Mouse (Mus musculus) spleen, adult 2 months (tissue): Measurements from ENCODE around the gene Serpina3f. TPM values are rescaled to one million over a fixed set of nuclear protein-coding genes. Genes with fewer than 3 reads are reported as not detected.

Source experiments
- DNase-seq, 2 experiments: peaks; one replicate each; pipeline versions ENCODE4 v3.0.0 to v3.0.0-alpha.2; 2012 to 2021; ENCODE audit warnings: low spot score in 2 of 2, low read depth in 1 of 2
- H3K27ac ChIP-seq: fragments of 200-500 bp; 2 replicates; pipeline ENCODE4 v1.5.1; 2012; ENCODE audit warnings: low read length, inconsistent platforms; ENCODE audit not compliant: insufficient read depth
- H3K27me3 ChIP-seq: fragments of 200-500 bp; 2 replicates; pipeline ENCODE4 v1.6.1; 2012; ENCODE audit warnings: mild to moderate bottlenecking, moderate library complexity, low read length, inconsistent platforms; ENCODE audit not compliant: control insufficient read depth, insufficient read depth
- H3K36me3 ChIP-seq: fragments of 200-500 bp; 2 replicates; pipeline ENCODE4 v1.6.1; 2012; ENCODE audit warnings: mild to moderate bottlenecking, low read length, inconsistent platforms; ENCODE audit not compliant: control insufficient read depth, insufficient read depth
- H3K4me1 ChIP-seq: fragments of 200-500 bp; 2 replicates; pipeline ENCODE4 v1.6.1; 2011; ENCODE audit warnings: inconsistent platforms; ENCODE audit not compliant: control insufficient read depth, insufficient read depth, insufficient read length
- H3K4me3 ChIP-seq: fragments of 200-500 bp; 2 replicates; pipeline ENCODE4 v1.5.1; 2011; ENCODE audit warnings: mild to moderate bottlenecking, inconsistent platforms; ENCODE audit not compliant: insufficient read depth, insufficient read length; ENCODE audit errors: extremely low read depth
- CTCF ChIP-seq: fragments of 200-500 bp; IDR thresholded peaks from 2 replicates; pipeline ENCODE4 v1.5.1; 2011; ENCODE audit warnings: mild to moderate bottlenecking, inconsistent platforms; ENCODE audit not compliant: insufficient read depth, insufficient read length, insufficient replicate concordance; ENCODE audit errors: extremely low read depth
- POLR2A ChIP-seq: fragments of 200-500 bp; IDR thresholded peaks from 2 replicates; pipeline ENCODE4 v1.6.1; 2011; ENCODE audit warnings: low read depth, low read length, inconsistent platforms
- WGBS: fragments of 180-500 bp; shearing (Covaris S2); methylation state at CpG from one replicate; pipeline ENCODE4 v1.1.7; 2018; 5-methylcytosine and 5-hydroxymethylcytosine counted together
- polyA plus RNA-seq: library from polyadenylated mRNA; depleted of rRNA; stranded (reverse); fragments of >200 nt; gene quantifications from 2 replicates; pipeline ENCODE4 v1.2.3, GENCODE M21; 2012; rRNA removed

Serpina3f gene
- polyA plus RNA-seq, 1 experiment = 3.3 TPM

DNA sequence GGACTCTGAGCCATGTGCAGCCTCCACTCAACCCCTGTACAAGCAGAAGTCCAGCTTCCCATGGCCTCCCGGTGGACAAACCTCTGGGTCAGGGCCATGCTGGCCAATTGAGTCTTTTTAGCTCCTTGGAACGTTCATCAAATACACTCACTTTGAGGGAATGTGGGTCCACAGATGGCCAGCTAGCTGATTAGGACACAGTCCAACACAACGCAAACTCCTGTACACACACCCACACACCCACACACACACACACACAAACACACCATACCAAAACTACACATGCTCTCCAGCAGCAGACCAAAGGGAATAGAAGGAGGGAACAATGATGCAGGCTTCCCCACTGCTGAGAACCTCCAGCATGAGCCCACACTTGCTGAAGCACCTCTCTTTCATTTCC lies 31.3 kb downstream of the Serpina3f start:
- 80% methylated on average over 3 of the region's 3 CpGs for whole genome bisulfite sequencing
- Histone ChIP-seq H3K4me1 (no peaks in the 10 kb centered on the region), H3K36me3 (peaks cover 5% of the 10 kb centered on the region), H3K27me3 (no peaks in the 10 kb centered on the region), H3K27ac (no peak overlapping the region), H3K4me3 (no peak overlapping the region)
- TF ChIP-seq CTCF (no peak), POLR2A (no peak)
- no peak for DNase-seq

DNA sequence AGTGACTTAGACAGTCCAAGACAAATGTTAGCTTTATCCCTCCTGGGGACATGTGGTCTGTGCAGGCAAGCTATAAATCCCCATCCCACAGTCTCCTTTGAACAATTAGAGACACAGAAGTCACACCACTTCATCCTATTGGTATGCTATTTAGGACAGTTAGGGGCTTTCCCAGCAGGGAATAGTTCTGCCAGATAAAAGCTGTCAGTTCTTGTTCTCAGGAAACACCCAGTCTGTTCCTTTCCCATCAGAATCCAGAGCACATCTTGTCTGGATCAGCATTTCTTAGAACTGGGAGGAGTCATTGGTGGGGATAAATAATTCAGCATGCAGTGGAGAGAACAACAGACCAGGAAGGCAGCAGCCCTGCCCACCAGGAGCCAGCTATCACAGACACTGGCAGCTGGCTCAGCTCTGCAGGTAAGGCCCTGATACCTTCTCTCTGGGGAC lies 33.2 kb downstream of the Serpina3f start:
- TF ChIP-seq CTCF = no peak
- no peak for TF ChIP-seq POLR2A
- Histone ChIP-seq H3K27me3 (no peaks in the 10 kb centered on the region), H3K36me3 (no peaks in the 10 kb centered on the region), H3K27ac (no peak overlapping the region), H3K4me1 (no peaks in the 10 kb centered on the region), H3K4me3 (no peak overlapping the region)
- no peak for DNase-seq

DNA sequence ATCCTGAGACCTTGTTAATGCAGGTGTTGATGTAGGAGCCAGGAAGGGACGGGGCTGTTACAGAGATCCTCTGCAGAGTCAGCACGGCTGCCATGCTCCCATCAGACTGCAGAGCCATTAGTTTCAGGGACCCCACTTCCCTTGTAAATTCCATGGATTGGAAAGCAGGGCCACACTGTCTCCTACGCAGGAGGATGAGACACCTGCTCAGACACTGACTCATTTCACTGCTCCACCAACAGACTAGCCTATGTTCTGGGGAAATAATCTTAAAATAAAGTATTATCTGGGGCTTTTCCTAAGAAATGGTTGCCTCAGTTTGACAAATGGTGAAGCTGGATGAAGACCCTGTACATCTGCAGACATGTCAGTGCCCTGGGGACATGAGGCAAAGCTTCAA lies 33.9 kb downstream of the Serpina3f start:
- H3K27me3 ChIP-seq = no peaks in the 10 kb centered on the region
- no peaks in the 10 kb centered on the region for H3K4me1 ChIP-seq
- H3K4me3 ChIP-seq = no peak overlapping the region
- TF ChIP-seq CTCF (no peak), POLR2A (no peak)
- no peak overlapping the region for H3K27ac ChIP-seq
- WGBS = 91% methylated on average over 3 of the region's 3 CpGs
- no peak for DNase-seq
- no peaks in the 10 kb centered on the region for H3K36me3 ChIP-seq

DNA sequence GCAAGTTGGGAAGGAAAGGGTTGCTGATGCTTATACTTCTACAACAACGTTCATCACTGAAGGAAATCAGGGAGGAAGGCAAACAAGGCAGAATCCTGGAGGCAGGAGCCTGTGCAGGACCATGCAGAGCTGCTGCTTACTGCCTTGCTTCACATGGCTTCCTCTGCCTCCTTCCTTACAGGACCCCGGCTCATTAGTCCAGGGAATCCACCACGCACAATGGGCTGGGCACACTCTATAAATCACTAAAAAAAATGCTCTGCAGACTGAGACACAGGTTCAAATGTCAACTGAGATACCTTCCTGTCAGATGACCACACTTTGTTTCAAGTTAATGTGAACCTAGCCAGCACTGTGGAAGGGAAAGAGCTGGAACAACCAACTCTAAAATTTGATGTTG lies 46.7 kb downstream of the Serpina3f start:
- Histone ChIP-seq H3K36me3 (no peaks in the 10 kb centered on the region), H3K4me3 (no peak overlapping the region), H3K27me3 (no peaks in the 10 kb centered on the region), H3K27ac (no peak overlapping the region), H3K4me1 (no peaks in the 10 kb centered on the region; the same call in 1 of the 2 replicates)
- 74% methylated on average over 3 of the region's 3 CpGs for WGBS
- no peak for DNase-seq
- TF ChIP-seq POLR2A (no peak), CTCF (no peak)

DNA sequence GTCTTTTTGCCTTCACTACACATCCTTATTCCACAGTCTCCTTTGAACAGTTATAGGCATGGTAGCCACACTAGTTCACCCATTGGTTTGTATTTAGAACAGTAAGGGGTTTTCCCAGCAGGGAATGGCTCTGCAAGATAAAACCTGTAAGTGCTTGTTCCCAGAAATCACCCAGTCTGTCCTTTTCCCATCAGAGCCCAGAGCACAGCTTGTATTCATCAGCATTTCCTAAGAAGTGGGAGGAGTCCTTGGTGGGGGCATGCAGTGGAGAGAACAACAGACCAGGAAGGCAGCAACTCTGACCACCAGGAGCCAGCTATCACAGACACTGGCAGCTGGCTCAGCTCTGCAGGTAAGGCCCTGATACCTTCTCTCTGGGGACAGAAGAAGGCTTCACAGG lies 48.5 kb downstream of the Serpina3f start, which contains the start of gene Serpina3i:
Gene Serpina3i (plus strand): TSS at position 260 of the 400 bp plus-strand sequence.
- Histone ChIP-seq H3K27me3 (no peaks in the 10 kb centered on the region), H3K4me3 (no peak within 1 kb of the TSS), H3K27ac (no peak within 1 kb of the TSS), H3K4me1 (no peaks in the 10 kb centered on the region; the same call in 1 of the 2 replicates), H3K36me3 (no peaks in the 10 kb centered on the region)
- TF ChIP-seq POLR2A = no peak
- no peak for TF ChIP-seq CTCF
- DNase-seq = no peak

DNA sequence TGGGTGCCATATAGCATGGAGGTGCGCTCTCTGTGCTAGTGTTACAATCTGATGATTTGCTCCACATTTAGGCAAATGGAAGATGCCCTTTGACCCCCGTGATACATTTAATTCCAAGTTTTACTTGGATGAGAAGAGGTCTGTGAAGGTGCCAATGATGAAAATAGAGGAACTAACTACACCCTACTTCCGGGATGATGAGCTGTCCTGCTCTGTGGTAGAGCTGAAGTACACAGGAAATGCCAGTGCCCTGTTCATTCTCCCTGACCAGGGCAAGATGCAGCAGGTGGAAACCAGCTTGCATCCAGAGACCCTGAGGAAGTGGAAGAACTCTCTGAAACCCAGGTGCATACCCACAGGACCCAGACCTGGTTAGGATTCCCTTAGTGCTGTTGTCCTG lies 52.0 kb downstream of the Serpina3f start:
- TF ChIP-seq POLR2A = no peak
- no peaks in the 10 kb centered on the region; the same call in 1 of the 2 replicates for H3K4me1 ChIP-seq
- no peak for DNase-seq
- WGBS = 54% methylated on average over 3 of the region's 3 CpGs
- no peaks in the 10 kb centered on the region for H3K36me3 ChIP-seq
- no peak overlapping the region for H3K4me3 ChIP-seq
- H3K27ac ChIP-seq = no peak overlapping the region
- H3K27me3 ChIP-seq = no peaks in the 10 kb centered on the region

Other genes with a start within 250 kb of the Serpina3f start
- gene Serpina11, start 224.6 kb upstream of the Serpina3f start, polyA plus RNA-seq = 0.49 and 0.87 TPM in 2 replicates
- gene Serpina9, start 200.8 kb upstream of the Serpina3f start, polyA plus RNA-seq = 0.13 TPM in 1 of 2 replicates, not detected in the other
- gene Serpina12, start 170.1 kb upstream of the Serpina3f start, polyA plus RNA-seq = 0.02 and 0.04 TPM in 2 replicates
- gene Serpina5, start 113.4 kb upstream of the Serpina3f start, polyA plus RNA-seq = not detected in 2 replicates
- gene Serpina3a, start 101.8 kb upstream of the Serpina3f start, polyA plus RNA-seq = not detected in 2 replicates
- gene Serpina3b, start 86.5 kb upstream of the Serpina3f start, polyA plus RNA-seq = 0.43 and 0.45 TPM in 2 replicates
- gene Serpina3c, start 60.7 kb upstream of the Serpina3f start, polyA plus RNA-seq = 0.35 and 0.49 TPM in 2 replicates
- 82.5 and 110 TPM in 2 replicates for gene Serpina3g, start 21.7 kb downstream of the Serpina3f start, polyA plus RNA-seq
- 0.45 and 0.76 TPM in 2 replicates for gene Serpina3i, start 48.6 kb downstream of the Serpina3f start, polyA plus RNA-seq
- gene Serpina3j, start 100.0 kb downstream of the Serpina3f start, polyA plus RNA-seq = not detected in 2 replicates
- 0.05 and 0.11 TPM in 2 replicates for gene Serpina3k, start 123.9 kb downstream of the Serpina3f start, polyA plus RNA-seq
- gene Serpina3m, start 123.9 kb downstream of the Serpina3f start, polyA plus RNA-seq = 0.06 TPM in 1 of 2 replicates, not detected in the other
- 15.9 and 31.8 TPM in 2 replicates for gene Serpina3n, start 192.2 kb downstream of the Serpina3f start, polyA plus RNA-seq